Mouse (Mus musculus): Measurements from ENCODE around the gene Olfr464.

DNA sequence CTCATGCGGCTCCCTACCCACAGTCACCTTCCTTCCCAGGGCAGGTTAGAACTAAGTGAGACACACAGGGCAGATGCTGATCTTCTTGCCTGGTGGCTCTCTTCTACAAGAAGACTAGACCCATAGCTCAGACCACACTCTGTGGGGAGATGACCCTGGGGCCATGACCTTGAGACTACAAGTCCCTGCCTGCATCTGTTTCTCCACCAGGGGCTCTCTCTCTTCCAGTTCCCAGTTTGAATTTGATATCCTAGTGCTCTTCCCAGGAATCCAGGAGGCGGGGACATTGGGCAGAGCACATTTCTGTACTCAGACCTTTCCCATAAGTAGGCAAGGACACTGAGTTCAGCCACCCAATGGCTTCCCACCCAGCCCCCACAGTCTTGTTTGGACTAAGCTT lies 50.7 kb downstream of the Olfr464 start:
- no peak for TF ChIP-seq CTCF (IDR thresholded peaks at IDR 0.05; ENCODE audit: low read depth, low read length)
- no peak for TF ChIP-seq POLR2A (IDR thresholded peaks at IDR 0.05; ENCODE audit: borderline replicate concordance, low read depth, low read length)

Data from bone marrow macrophage, adult 2 months (primary cell).